Mouse (Mus musculus) G1E (cell line): ENCODE results near the gene Nln.

Experiments
- CTCF ChIP-seq: IDR thresholded peaks from 2 replicates; pipeline ENCODE4 v1.5.1; 2012; ENCODE audit warnings: low read depth, low read length, inconsistent platforms, mixed read lengths
- TAL1 ChIP-seq: conservative IDR thresholded peaks from 2 replicates; pipeline ENCODE4 v1.6.1; 2012; ENCODE audit warnings: low read depth, low read length, inconsistent platforms, mixed read lengths

DNA sequence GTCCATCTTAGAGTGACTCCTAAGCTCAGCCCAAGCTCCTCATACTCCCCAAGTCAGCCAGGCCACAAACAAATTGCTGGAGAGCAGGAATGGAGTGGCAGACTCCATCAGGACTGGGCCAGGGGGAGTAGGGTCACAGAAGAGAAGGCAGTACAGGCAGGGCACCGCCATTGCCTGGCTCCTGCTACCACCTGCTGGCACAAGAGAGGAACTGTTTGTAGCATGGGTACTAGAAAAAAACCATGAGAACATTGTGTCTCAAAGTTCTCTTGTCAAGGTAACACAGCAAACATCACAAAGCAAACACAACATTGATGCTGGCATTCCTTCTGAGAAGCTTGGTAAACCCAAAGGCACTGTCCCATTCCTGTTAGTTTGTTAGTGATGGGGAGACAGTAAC, 20.0 kb downstream of the Nln start:
- TF ChIP-seq CTCF (peak; percentile 53; the same call in 1 of the 2 replicates), TAL1 (no peak)
